Mouse (Mus musculus): Measurements from ENCODE around the gene Letmd1.
"Not testable (repeated sequence)": the region's sequence is repeated elsewhere in the genome, so short reads cannot be mapped to it uniquely, and the experiment has no call there.

Gene Letmd1

DNA sequence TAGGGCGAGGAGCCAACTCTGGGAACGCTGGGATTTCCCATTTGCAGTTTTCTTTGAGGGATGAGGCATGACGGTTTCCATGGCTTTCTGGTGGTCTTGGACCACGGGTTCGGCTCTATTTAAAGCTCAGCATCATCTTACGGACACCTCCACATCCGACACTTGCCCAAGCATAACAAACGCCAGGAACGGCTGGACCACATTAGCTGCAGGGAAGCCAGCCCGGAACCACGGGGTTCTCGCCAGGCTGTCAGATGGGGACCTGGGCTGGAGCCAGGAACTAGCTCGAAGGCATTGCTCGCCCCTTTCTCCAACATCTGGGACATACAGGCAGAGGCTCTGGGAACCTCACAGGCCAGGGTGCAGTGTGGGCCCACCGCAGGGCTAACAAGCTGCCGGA is 17.6 kb upstream of the Letmd1 start:
- DNase-seq (ENCODE audit: low spot score): peak; percentile 12

DNA sequence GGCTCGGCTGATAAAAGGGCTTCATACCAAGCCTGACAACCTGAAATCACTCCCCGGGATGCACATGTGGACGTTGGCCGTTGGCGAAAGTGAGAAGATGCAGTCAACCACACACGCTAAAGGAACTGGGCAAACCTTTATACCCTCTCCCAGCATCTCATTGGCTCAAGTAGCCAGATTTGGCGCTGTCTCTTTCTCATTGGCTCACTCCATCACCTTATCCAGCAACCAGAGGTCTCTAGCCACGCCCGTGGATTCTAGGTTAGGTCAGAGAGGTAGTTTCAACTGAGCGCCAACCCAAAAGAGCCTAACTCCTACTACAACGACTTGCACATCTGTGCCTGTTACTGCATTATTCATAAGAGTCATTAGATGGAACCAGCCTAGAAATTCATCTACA is 16.3 kb upstream of the Letmd1 start:
- no peak for DNase-seq (ENCODE audit: low spot score)

DNA sequence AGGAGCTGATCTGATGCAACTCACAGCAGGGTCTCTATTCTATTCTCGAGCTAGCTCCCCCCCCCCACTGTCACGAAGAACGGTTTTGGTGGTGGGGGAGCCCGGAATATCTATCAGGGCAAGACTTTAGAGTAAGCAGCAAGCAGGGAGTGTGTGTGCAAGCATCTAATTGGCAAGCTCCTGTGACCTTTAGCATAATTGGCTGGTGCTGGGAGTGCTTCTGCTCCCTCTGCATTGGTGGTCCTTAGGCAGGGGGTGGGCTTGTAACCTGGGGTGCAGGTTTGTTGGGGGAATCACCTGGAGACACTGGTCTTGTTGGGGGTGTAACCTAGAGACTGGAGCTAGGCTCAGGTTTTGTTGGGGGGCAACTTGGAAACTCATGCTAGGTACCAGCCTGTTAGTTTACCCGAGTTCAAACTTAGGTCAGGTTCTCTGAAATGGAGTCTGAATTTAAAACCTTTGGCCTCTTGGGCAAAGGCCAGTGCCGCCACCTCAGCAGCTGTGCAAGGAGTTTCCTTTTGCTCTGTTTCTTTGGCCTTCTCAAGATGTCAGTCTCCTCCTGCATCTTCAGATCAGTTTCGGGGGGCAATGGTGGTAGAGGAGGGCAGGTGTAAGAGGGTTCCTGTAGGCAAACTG is 12.3 kb upstream of the Letmd1 start:
- no peak for DNase-seq (ENCODE audit: low spot score)

DNA sequence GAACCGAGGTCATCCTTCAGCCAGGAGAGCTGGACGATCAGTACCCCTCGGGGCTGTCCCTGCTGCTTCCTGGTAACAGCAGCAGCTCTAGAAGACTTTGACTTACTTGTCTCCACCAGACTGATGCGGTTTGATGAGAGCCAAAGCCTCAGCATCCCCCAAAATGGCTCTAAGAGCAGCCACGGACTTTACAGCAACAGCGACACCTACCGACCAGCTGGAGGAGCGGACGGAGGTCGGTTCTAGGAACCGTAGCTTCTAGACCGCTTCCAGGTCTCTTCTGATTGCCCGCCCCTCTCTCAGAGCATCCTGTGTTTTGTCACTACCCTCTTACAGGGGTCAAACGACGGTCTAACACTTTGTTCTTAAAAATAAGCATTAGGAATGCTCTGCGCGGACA is 11.5 kb upstream of the Letmd1 start:
- DNase-seq (ENCODE audit: low spot score): peak; percentile 65

DNA sequence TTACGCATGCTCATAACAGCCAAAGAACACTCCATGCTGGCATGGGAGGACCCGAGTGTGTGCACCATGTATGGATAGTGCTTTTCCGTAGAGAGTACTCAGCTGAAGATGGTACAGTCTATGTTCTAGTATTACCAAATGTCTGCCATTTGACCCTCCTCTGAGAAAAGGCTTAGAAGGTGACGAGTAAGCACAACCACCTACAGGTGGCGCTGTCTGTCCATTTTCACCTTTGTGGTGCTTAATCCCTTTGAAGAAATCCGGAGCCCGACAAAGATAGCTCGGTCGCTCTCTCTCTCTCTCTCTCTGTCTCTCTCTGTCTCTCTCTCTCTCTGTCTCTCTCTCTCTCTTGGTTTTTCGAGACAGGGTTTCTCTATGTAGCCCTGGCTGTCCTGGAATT is 10.8 kb upstream of the Letmd1 start:
- DNase-seq (ENCODE audit: low spot score): peak; percentile 57

DNA sequence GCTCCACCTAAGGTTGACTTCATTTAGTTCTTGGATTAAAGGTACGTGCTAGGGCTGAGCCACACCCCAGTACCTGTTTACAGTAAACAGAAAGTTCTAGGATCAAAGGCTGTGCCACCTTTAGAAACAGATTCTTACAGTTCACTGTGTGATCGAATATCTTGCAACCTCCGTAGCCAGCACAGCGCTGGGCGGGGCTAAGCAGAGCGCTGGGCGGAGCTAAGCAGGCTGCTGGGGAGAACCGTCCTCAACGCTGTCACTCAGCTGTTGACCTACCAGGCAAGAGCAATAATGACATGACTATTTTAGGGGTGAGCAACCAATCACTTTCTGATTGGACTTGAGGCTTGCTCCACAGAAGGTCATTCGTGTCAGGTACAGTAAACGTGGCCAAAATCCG is 7.9 kb upstream of the Letmd1 start:
- peak; percentile 38 for DNase-seq (ENCODE audit: low spot score)

DNA sequence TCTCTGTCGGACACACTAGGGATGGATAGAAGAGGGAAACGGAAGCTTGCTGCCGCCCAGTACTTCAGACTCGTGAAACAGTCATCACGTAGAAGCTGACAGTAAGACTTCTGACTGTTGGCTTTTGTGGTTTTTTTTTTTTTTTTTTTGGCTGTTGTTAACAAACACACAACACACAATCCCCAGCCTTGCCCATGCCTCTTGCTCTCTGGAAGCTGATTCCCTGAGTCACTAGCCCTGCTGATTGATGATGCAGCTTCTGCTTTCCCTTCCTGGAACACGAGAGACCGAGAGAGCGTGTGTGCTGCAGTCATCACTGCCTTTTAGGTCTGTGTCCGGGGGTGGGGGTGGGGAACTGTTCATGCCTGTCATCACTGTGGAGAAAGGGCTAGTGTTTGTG is 7.2 kb upstream of the Letmd1 start:
- no peak for DNase-seq (ENCODE audit: low spot score)

DNA sequence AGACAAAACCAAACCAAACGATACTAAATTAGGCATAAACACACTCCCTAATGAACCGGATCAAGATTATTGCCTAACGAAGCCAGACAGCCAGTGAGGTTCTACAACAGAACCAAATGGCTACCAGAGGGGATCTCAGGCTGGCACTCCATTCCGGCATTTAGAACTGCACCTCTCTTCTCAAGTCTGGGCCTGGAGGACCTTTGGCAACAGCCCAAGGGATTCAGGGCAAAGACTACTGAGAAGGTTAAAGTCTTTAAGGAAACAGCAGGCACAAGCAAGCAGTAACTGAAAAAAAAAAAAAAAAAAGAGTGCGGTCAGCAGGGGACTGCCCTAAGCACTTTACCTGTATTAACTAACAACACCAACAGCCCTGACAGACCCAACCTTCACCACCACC is 6.7 kb upstream of the Letmd1 start:
- no peak for DNase-seq (ENCODE audit: low spot score)

DNA sequence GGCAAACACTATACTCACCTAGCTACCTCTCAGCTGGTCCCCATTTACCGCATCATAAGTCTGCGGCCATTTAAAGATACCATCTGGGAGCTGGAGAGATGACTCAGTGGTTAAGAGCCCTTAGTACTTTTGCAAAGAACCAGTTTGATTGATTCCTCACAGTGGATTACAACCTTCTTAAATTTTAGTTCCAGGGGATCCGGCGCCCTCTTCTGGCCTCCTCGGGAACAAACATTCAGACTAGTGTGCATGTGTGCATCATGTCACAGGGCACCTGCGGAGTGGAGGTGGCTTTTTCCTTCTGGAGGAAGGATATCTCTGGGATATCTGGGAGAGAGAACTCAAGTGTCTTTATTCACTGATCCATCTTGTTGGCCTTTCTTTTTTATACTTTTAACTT is 5.1 kb upstream of the Letmd1 start:
- DNase-seq (ENCODE audit: low spot score): peak; percentile 75

DNA sequence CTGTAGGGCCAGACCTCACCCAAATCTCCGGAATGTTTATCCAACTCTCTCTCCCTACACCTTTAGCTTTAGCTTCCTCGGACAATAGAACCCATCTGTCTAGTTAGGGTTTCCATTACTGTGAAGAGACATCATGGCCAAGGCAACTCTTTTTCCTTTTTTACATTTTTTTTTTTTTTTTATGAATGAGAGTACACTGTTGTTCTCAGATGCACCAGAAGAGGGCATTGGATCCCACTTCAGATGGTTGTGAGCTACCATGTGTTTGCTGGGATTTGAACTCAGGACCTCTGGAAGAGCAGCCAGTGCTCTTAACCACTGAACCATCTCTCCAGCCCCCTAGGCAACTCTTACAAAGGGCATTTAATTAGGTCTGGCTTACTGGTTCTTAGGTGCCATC is 3.4 kb upstream of the Letmd1 start:
- no peak for DNase-seq (ENCODE audit: low spot score)

DNA sequence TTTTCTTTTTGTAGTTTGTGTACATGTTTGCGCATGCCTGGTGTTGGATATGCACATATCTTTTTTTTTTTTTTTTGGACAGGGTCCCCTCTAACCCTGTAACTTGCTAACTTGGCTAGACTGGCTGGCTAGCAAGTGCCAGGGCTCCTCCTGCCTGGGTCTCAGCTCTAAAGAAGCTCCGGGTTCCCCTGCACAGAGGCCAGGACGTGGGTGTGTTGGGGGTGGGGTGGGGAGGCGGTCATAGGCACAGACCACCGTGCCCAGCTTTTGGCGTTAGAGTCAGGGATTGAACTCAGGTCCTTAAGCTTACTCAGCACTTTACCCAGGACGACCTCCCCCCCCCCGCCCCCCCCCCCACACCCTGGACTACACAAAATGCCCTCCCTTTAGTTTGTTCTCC is 1.1 kb upstream of the Letmd1 start:
- no peak for DNase-seq (ENCODE audit: low spot score)

DNA sequence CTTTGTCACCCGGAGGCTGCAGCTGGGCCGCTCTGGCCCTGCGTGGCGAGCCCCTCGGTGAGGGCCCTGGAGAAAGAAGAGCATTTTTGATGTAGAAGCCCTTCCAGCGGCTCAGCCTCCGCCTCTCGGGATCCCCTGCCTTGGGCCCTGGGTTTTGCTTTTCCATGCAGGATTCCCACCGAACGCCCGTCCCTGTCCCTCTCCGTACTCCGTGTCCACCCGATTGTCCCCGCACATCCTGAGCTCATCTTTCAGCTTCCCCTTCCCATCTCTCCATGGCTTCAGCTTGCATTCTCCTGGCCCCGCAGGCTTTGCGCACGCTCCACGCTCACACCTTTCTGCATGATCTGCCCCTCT is 344 bp downstream of the Letmd1 start:
- no peak for DNase-seq (ENCODE audit: low spot score)

DNA sequence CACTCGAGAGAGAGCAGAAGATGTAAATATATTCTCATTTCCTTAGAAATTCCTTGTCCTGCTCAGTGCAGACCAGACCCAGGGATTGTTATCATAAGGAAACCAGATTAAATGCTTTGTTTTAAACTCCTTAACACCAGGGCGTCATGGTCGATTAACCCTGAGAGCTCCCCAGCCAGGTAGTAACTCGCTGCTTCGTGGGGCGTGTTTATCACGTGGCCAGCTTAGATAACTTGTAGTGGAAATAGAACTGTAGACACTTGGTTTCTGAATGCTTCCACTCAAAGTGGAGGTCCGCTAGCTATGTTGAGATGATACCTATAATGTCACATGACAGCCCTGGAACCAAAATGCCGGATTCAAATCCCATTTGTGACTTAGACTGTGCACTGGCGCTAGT is 1.2 kb downstream of the Letmd1 start:
- DNase-seq (ENCODE audit: low spot score): no peak

DNA sequence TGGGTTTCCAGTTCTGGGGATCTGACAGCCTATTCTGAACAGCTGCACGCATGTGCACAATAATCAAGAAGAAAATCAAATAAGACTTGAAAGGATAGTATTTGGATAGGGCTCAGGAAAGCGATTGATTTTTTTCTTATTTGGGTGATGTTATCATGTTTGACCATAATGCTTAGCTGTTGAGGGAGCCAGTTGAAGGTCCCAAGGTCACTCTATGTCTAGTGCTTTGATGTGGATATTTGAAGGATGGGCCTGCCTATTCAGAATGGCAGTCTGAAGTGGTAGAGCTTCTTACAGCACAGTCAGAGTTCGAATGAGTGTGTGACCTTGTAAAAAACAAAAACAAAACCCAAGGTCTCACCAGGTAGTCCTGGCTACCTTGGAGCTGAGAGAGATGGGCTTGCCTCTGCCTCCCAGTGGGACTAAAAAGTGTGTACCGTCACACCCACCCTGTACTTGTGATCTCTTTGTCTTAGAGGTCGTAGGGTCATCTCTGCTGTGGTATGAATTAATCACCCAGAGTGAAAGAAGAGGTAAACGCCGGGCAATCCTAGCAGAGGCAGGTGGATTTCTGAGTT is 5.2 kb downstream of the Letmd1 start:
- DNase-seq (ENCODE audit: low spot score): no peak

DNA sequence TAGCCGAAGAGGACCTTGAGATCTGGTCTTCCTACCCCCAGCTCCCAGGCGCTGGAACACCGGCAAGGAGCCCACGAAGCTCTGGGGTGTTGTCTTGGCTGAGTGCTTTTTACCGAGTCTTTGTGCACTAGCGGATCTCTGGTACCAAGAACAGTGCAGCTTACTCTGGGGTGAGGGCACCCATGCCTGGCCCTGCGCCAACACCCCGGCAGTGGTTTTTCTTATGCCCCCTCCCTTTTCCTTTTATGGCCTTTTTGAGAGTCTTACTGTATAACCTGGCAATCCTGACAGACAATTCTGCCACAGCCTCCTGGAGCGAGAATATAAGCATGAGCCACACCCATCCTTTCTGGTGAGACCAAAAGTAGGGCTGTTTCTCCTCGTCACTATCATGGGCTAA is 9.5 kb downstream of the Letmd1 start:
- no peak for DNase-seq (ENCODE audit: low spot score)

DNA sequence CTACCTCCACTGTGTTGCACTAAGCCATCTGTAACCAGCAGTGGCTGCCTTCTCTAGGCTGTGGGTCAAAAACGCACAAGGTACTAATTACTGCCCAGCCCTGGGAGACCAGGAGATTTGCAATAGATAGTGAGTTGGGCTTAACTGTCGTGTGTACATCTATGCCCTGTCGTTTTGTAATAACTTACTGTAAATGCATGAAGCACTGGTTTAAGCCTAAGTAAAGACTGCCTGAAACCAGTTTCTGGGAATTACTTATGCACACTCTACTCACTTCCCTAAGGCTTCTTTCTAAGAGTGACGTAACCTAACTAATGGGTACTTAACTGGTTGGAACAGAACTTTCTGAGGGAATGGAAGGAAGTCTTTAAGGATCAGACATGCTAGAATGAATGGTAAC is 10.1 kb downstream of the Letmd1 start:
- no peak for DNase-seq (ENCODE audit: low spot score)

DNA sequence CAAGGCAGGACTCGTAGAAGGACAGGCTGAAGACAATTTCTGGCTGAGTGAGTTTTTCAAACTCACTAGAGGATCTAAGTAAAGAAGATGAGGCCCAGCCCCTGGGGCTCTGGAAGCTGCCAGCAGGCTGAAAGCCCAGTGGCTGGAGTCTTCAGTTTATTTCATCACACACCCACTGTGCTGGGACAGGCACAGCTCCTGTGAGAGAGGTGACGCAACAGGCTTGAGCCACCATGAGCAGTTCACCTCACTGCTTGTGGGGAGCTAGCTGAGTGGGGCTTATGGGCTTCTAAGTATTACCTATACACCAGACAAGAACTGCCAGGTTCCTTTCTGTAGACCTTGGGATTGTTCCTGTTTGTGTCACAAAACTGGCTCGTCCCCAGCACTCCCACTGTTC is 16.8 kb downstream of the Letmd1 start:
- peak; percentile 47 for DNase-seq (ENCODE audit: low spot score)

DNA sequence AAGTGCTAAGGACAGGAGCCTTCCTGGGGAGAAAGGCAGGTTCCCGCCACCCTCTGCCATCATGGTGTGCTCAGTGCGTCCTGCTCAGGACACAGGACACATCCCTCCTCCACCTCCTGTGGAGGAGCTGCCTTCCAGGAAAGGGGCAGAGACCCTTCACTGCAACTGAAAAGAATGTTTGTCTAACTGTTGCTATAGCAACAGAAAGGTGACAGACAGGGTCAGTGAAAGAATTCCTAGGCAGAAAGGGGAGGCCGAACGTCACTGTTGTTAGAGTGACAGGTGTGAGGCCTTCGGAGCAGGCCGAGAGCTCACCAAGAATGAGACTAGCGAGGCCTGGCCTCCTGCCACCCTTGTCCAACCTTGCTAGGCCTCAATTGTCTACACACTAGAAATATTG is 17.6 kb downstream of the Letmd1 start:
- no peak for DNase-seq (ENCODE audit: low spot score)

DNA sequence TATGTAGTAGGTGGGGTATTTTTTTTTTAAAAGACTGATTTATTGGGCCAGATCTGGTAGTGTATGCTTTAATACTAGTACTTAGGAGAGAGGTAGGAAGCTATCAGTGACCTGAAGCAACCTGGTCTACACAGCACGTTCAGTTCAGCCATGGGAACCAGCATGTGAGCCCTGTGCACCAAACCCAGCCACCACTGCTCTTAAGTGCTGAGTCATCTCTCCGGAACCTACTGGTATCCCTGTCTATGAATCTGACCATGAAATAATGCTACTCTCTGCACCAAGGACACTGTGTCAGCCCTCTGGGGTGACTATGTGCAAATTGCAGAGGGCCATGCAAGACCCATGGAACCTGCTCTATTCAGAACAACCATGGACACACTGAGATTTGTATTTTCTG is 18.2 kb downstream of the Letmd1 start:
- DNase-seq (ENCODE audit: low spot score): no peak

DNA sequence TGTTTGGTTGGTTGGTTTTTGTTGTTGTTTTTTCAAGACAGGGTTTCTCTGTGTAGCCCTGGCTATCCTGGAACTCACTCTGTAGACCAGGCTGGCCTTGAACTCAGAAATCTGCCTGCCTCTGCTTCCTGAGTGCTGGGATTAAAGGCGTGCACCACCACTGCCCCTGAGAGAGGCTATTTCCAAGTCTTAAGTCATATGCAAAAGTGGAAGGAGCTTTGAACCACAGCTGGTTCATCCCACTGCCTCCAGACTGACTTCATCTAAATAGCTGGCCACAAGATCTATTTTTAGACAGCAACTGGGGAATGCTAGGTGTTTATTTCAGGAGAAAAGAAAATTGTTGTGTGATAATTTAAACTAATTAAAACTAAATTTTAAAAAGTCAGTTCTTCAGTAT is 19.5 kb downstream of the Letmd1 start:
- DNase-seq (ENCODE audit: low spot score): not testable (repeated sequence)

DNA sequence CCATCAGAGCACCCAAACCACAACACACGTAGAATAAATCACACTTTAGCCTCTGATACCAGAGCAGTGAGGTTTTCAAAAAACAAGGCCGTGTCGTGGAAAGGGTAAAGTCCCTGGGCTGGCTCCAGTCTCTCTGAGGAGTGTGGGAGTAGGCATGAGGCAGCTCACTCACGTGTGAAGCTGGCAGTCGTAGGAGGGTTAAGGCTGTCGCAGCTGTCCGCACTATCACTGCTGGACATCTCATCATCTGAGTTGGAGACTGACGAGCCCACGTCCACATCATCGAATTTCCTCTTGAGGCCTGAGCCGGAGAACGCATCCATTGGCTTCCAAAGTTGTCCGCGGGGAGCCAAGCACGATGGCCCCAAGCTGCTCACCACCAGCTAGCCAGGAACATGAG is 20.4 kb downstream of the Letmd1 start:
- DNase-seq (ENCODE audit: low spot score): no peak

DNA sequence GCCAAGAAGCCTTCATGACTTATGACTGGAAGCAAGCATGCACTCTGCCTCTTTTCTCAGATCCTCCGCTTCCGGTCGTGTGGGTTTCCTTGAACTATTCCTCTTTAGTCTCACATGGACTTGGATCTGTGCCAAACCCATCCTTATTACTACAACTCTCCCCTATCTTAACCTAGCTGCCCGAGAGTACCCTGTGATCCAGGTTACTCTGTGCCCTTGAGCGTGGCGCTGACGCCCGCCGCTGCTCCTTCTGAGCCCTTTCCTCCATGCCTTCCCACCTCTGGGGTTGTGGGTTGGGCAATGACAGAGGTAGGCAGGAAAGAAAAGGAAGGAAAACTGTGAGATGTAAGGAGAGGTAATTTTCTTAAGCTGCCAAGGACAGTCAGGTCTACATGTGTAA is 23.1 kb downstream of the Letmd1 start:
- DNase-seq (ENCODE audit: low spot score): no peak

DNA sequence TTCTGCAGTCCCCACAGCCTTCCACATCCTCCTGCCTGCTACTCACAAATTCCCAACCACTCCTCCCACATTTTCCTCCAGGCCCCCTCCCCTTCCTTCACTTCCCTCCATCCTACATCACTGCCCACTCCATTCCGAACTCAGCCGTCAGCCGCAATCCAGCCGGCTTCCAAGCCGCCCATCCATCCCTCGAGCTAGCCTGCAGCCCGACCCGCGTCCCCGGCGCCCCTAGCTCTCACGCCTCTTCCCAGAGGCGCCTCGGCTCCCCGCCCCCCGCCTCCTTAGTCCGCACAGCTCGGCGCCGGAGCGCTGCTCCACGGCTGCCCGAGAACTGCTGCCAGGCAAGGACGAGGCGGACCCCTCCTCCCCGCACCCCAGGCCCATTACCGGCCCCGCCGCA is 25.8 kb downstream of the Letmd1 start:
- no peak for DNase-seq (ENCODE audit: low spot score)

DNA sequence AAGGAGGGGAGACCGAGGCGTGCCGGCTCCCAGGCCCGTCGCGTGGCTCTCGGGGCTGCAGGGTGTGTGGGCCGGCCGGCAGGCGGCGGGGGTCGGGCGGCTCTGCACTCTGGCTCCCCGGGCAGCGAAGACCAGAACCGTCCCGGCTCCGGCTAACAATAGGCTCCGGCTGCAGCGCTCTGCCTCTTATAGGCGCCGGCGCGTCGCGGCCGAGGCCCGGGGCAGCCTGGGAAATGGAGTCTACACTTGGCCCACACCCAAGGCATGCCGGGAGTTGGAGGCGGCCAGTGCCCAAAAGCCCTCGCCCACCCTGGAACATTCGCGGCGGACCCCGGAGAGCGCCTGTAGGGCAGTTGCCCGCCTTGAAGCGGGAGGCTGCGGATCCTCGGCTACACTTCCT is 26.3 kb downstream of the Letmd1 start, which contains the start of gene Csrnp2:
Gene Csrnp2 (minus strand): TSS at position 387 of the 400 bp plus-strand sequence.
- DNase-seq (ENCODE audit: low spot score): peak; percentile 91

DNA sequence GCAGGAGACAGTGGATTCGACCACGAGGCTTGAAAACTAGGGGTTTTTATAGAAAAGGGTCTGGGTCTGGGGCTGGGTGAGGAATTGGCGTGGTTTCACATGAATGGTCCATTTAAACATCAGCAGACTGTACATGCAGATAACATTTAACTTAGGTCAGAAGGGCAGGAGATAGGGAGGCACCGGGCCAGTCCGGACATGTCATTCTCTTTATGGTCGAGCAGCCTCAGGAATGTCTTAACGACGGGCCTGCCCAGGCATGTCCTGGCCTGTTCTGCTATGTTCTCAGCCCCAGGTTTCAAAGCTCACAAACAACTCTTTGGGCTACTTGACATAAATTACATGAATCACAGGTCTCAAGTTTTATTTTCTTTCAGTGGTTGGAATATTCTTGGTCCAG is 30.7 kb downstream of the Letmd1 start:
- not testable (repeated sequence) for DNase-seq (ENCODE audit: low spot score)
